Mouse (Mus musculus): ENCODE results near the gene Rexo1. TPM values are rescaled to one million over a fixed set of nuclear protein-coding genes. Genes with fewer than 3 reads are reported as not detected.
"Not testable (repeated sequence)": the region's sequence is repeated elsewhere in the genome, so short reads cannot be mapped to it uniquely, and the experiment has no call there.

Gene Rexo1
- total RNA-seq (2015): 35.9 and 41.5 TPM in 2 replicates
- total RNA-seq (2017): 19.4 and 19.9 TPM in 2 replicates

DNA sequence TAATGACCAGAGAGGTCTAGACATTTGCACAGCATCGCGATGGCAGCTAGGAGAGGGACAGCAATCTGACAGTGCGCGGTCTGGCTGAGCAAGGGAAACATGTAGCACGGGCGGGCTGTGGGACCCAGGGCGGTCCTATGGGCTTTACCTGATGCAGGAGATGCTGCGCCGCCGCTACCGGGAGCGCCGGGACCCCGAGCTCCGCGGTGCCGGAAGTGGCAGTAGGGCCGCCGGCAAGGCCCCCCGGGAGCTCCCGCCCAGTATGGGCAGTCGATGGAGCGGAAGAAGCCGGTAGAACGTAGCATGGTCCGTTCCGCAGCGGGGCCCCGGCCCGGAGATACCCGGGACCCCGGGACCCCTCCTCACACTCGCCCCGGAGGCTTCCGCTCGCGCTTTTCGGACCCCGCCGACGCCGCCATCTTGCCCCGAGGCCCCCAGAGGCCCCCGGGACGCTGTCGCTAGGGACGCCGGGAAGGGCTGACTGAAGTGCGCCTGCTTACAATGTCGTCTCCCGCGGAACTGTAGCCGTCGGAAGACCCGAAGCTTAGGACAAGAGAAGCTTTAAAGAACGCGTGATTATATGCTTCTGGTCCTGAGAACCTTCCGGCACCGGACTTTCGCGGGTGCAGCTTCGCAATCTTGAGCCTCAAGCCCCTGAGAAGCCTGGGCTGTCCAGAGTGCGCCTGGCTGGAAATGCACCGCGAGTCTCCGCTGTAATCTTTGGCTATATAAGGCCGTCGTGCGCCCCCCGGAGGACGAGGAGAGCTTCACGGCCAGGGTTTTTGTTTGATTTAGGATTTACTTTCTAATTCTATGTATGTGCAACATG, at the start of gene Rexo1:
TSS of gene Rexo1 (minus strand) at position 445 of the 829 bp plus-strand sequence.
- peak; percentile 87 for ATAC-seq (ENCODE audit: poor library complexity, severe bottlenecking)

DNA sequence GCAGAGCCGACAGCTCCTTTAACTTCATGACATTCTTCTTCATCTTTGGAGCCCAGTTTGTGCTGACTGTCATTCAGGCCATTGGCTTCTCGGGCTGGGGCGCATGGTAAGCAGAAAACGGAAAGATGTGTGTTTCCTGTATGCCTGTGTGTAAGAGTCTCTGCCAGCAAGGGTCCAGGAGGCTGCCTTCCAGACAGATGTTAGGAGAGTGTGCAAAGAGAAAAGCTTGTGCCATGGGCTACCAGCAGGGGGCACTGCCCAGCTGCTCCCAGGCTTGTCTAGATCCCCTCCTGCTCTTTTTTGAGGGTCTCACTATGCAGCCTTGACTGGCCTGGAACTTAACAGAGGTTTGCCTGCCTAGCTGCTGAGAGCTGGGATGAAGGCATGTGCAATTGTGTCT, 49.7 kb upstream of the Rexo1 start:
- peak; percentile 84 for ATAC-seq (ENCODE audit: poor library complexity, severe bottlenecking)

DNA sequence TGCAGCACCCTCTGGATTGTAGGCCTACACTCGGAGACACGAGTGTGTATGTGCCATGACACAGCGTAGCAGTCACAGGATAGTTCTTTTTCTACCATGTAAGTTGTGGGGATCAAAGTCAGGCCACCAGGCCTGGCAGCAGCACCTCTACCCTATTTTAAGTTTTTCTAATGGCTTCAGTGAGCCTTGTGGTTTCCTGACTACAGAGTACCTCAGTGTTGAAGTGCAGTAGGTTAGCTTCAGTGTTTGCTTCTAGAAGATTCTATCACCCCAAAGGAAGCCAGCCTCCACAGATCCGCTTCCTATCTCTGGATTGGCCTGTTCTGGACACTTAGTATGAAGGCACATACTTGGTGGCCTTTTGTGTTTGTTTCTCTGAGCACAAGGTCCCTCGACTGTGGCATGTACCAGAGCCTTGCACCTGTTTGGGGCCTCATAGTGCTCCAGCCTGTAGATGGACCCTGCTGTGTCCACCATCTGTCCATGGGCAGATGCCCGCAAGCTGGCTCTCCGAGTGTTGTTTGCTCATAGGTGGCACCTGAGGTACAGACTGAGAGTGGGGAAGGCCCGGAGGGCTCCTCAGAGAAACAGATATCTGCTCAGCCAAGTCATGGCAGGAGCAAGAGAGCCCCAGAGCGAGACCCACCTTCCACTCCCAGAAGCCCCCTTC, 48.9 kb upstream of the Rexo1 start:
- ATAC-seq (ENCODE audit: poor library complexity, severe bottlenecking): no peak

GRCm38 (mm10) chr10:80609269-80609924, 48.0 kb upstream of the Rexo1 start:
- no peak for ATAC-seq (ENCODE audit: poor library complexity, severe bottlenecking)

- no peak for ATAC-seq (ENCODE audit: poor library complexity, severe bottlenecking)
Observed at GRCm38 (mm10) chr10:80608435-80608834, 47.1 kb upstream of the Rexo1 start.

DNA sequence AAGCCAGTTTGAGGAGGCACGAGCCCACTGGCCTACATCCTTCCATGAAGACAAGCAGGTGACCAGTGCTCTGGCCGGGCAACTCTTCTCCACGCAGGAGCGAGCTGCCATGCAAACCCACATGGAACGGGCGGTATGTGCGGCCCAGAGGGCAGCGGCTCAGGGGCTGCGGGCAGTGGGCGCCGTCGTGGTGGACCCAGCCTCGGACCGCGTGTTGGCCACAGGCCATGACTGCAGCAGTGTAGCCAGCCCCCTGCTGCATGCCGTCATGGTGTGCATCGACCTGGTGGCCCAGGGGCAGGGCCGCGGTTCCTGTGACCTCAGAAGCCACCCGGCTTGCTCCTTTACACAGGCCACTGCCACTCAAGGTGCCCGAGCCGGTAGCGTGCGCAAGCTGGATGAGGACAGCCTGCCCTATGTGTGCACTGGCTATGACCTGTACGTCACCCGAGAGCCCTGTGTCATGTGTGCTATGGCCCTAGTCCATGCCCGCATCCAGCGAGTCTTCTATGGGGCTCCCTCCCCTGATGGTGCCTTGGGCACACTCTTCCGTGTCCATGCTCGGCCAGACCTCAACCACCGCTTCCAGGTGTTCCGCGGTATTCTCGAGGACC, 45.5 kb upstream of the Rexo1 start:
- no peak for ATAC-seq (ENCODE audit: poor library complexity, severe bottlenecking)

- no peak for ATAC-seq (ENCODE audit: poor library complexity, severe bottlenecking)
Observed at GRCm38 (mm10) chr10:80606306-80606705, 44.9 kb upstream of the Rexo1 start.

DNA sequence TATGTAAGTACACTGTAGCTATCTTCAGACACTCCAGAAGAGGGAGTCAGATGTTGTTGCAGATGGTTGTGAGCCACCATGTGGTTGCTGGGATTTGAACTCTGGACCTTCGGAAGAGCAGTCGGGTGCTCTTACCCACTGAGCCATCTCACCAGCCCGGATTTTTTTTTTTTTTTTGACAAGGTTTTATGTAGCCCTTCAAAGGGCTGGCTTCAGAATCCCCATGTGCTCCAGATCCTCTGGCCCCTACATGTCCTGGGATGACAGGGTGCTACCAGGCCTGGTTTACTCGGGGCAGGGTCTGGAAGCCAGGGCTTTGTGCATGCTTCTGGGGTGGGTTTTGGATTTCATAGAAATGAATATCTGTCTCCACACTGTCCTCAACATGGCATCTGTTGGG, 44.4 kb upstream of the Rexo1 start, which contains the start of gene Gm49322:
TSS of gene Gm49322 (plus strand) at position 301 of the 400 bp plus-strand sequence.
- not testable (repeated sequence) for ATAC-seq (ENCODE audit: poor library complexity, severe bottlenecking)

GRCm38 (mm10) chr10:80604988-80605387, 43.6 kb upstream of the Rexo1 start:
- no peak for ATAC-seq (ENCODE audit: poor library complexity, severe bottlenecking)

- ATAC-seq (ENCODE audit: poor library complexity, severe bottlenecking): no peak
Observed at GRCm38 (mm10) chr10:80604001-80604509, 42.7 kb upstream of the Rexo1 start.

- ATAC-seq (ENCODE audit: poor library complexity, severe bottlenecking): no peak
Observed at GRCm38 (mm10) chr10:80603364-80603763, 42.0 kb upstream of the Rexo1 start.

GRCm38 (mm10) chr10:80602698-80603325, 41.5 kb upstream of the Rexo1 start, which contains the start of the genes Scamp4 and Adat3:
Gene Scamp4, plus strand, starts transcription at chr10:80602872.
Gene Adat3, plus strand, starts transcription at chr10:80602880.
- ATAC-seq (ENCODE audit: poor library complexity, severe bottlenecking): peak; percentile 97

DNA sequence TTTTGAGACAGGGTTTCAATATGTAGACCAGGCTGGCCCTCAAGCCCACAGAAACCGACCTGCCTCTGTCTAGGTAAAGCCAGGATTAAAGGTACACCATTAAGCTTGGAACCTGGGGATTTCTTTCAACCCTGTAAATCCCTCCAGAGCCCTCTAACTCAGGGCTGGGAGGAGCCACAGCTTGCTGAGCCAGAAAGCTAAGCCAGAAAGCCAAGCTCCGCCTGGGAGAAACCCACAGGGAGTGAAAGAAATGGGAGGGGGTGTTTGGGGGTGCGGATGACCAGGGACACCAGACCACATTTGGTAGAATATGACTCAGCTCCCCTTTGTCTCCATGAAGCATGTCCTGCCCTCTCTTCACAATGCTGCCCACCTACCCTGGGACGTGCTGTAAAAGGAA, 35.0 kb upstream of the Rexo1 start:
- no peak for ATAC-seq (ENCODE audit: poor library complexity, severe bottlenecking)

GRCm38 (mm10) chr10:80589879-80590854, 28.8 kb upstream of the Rexo1 start, which contains the start of gene Abhd17a:
Gene Abhd17a, minus strand, starts transcription at chr10:80590341.
- ATAC-seq (ENCODE audit: poor library complexity, severe bottlenecking): peak; percentile 96

DNA sequence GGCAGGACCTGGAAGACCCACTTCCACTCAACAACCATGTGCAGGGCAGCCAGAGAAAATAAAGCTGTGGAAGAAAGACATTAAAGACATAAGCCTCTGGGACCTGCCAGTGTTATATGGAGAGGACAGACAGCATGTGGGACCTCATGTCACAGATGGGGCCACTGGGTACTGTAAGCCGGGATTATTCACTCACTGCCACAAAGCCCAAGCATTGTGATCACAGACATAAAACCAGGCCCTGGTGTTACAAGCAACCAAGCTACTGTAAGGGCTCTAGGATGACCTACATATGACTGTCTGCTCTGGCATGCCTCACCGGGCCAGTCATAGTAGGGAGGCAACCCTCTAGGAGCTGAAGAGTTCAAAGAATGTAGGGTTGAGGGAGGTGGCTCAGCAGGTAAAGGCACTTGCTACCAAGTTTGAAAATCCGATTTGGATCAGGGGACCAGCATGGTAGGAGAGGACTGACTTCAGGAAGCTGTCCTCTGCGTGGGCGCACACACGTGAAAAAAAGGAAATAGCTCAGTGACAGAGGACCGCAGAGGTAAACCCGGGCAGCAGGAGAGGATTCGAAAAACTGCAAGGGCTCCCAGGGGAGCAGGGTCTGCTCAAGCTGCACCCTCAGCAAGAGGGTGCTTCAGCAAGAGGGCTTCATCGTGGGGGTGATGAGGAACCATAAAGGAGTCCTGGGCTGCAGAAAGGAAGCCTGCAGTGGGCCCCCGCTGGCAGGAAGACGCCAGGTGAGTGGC, 27.9 kb upstream of the Rexo1 start:
- ATAC-seq (ENCODE audit: poor library complexity, severe bottlenecking): peak; percentile 20; the same call in 1 of the 2 replicates

- ATAC-seq (ENCODE audit: poor library complexity, severe bottlenecking): no peak
Observed at GRCm38 (mm10) chr10:80587305-80587657, 25.9 kb upstream of the Rexo1 start.

- ATAC-seq (ENCODE audit: poor library complexity, severe bottlenecking): no peak
Observed at GRCm38 (mm10) chr10:80586407-80587304, 25.3 kb upstream of the Rexo1 start.
